Mouse (Mus musculus) spleen, adult 18-20 months (tissue): ENCODE data around the gene Gm21173.
"Not testable (repeated sequence)": the region's sequence is repeated elsewhere in the genome, so short reads cannot be mapped to it uniquely, and the experiment has no call there.

Source experiments
- DNase-seq, 2 experiments: peaks; one replicate each; pipeline ENCODE4 v3.0.0; 2022; ENCODE audit warnings: mixed read lengths in 2 of 2

Gm21173 gene

DNA sequence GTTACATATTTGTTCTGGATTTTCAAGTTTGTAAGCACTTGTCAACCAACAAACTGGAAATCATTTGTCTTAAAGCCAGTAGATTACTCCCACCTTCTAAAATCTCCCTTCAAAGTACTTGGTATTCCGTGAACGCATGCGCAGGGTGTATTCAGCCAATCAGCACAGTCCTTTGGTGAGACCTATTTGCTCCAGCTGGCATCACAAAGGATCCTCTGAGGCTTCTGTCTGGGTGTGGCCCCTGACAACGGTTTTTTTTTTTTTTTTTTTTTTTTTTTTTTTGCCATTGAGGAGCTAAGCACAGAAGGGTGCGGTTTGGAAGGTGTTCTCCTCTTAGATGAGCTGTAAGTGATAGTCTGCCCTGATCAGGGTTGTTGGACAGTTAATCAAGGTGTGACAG lies at the start of gene Gm21173:
TSS of gene Gm21173 (plus strand) at position 301 of the 400 bp plus-strand sequence.
- DNase-seq, result not testable (repeated sequence)
